Mouse (Mus musculus): ENCODE measurements around the gene Slc6a20a. TPM values are rescaled to one million over a fixed set of nuclear protein-coding genes. Genes with fewer than 3 reads are reported as not detected.

Slc6a20a gene
- polyA plus RNA-seq, 1 experiment from 2014 or later, result 20.3 TPM

- WGBS, result 78% methylated on average over 6 of the region's 6 CpGs
These were observed 46.4 kb downstream of the Slc6a20a start, which contains the start of gene Slc6a20b for GRCm38 (mm10) chr9:123632281-123632680. TSS of gene Slc6a20b (minus strand) at chr9:123632565.

GRCm38 (mm10) chr9:123631666-123632065, 47.0 kb downstream of the Slc6a20a start:
- Histone ChIP-seq H3K27me3 (replicated peaks; ENCODE audit: control insufficient read depth, insufficient read depth, low read length) (no peaks in the 10 kb centered on the region), H3K27ac (ENCODE audit: low read depth, low read length) (no peak overlapping the region), H3K36me3 (ENCODE audit: control insufficient read depth, insufficient read depth) (0 out of 2 replicates have a peak, but pooled peaks cover 1% of the 10 kb centered on the region), H3K4me3 (ENCODE audit: low read depth, low read length) (no peak overlapping the region), H3K4me2 (replicated peaks; ENCODE audit: low read depth) (no peak overlapping the region), H3K4me1 (replicated peaks; ENCODE audit: control insufficient read depth, insufficient read depth, low read length) (peaks cover 3% of the 10 kb centered on the region; the same call in 1 of the 2 replicates), H3K9me3 (ENCODE audit: control insufficient read depth) (no peaks in the 10 kb centered on the region), H3K9ac (ENCODE audit: low read depth, low read length) (no peak overlapping the region)
- no peak for ATAC-seq
- 85% methylated on average over 3 of the region's 3 CpGs for WGBS
- TF ChIP-seq CTCF (IDR thresholded peaks at IDR 0.05; ENCODE audit: low read depth), result no peak

More at GRCm38 (mm10) chr9:123632281-123632680, 46.4 kb downstream of the Slc6a20a start, which contains the start of gene Slc6a20b:
- no peaks in the 10 kb centered on the region for H3K9me3 ChIP-seq (ENCODE audit: control insufficient read depth)
- no peak for ATAC-seq
- no peak for TF ChIP-seq CTCF (IDR thresholded peaks at IDR 0.05; ENCODE audit: low read depth)
- 0 out of 2 replicates have a peak, but pooled peaks cover 4% of the 10 kb centered on the region for H3K36me3 ChIP-seq (ENCODE audit: control insufficient read depth, insufficient read depth)
- no peaks in the 10 kb centered on the region for H3K27me3 ChIP-seq (replicated peaks; ENCODE audit: control insufficient read depth, insufficient read depth, low read length)
- no peak within 1 kb of the TSS for H3K4me3 ChIP-seq (ENCODE audit: low read depth, low read length)
- H3K9ac ChIP-seq (ENCODE audit: low read depth, low read length), result no peak within 1 kb of the TSS
- no peak within 1 kb of the TSS for H3K27ac ChIP-seq (ENCODE audit: low read depth, low read length)
- H3K4me1 ChIP-seq (replicated peaks; ENCODE audit: control insufficient read depth, insufficient read depth, low read length), result peaks cover 3% of the 10 kb centered on the region; the same call in 1 of the 2 replicates
- no peak within 1 kb of the TSS for H3K4me2 ChIP-seq (replicated peaks; ENCODE audit: low read depth)

GRCm38 (mm10) chr9:123625821-123626220, 52.9 kb downstream of the Slc6a20a start:
- Histone ChIP-seq H3K36me3 (ENCODE audit: control insufficient read depth, insufficient read depth) (no peaks in the 10 kb centered on the region), H3K4me1 (replicated peaks; ENCODE audit: control insufficient read depth, insufficient read depth, low read length) (peaks cover 6% of the 10 kb centered on the region; the same call in 1 of the 2 replicates), H3K27ac (ENCODE audit: low read depth, low read length) (no peak overlapping the region), H3K4me3 (ENCODE audit: low read depth, low read length) (no peak overlapping the region), H3K27me3 (replicated peaks; ENCODE audit: control insufficient read depth, insufficient read depth, low read length) (no peaks in the 10 kb centered on the region), H3K4me2 (replicated peaks; ENCODE audit: low read depth) (no peak overlapping the region), H3K9ac (ENCODE audit: low read depth, low read length) (no peak overlapping the region), H3K9me3 (ENCODE audit: control insufficient read depth) (no peaks in the 10 kb centered on the region)
- WGBS, result 92% methylated on average over 11 of the region's 11 CpGs
- no peak for ATAC-seq
- no peak for TF ChIP-seq CTCF (IDR thresholded peaks at IDR 0.05; ENCODE audit: low read depth)

GRCm38 (mm10) chr9:123624741-123625140, 53.9 kb downstream of the Slc6a20a start:
- TF ChIP-seq CTCF (IDR thresholded peaks at IDR 0.05; ENCODE audit: low read depth), result no peak
- 86% methylated on average over 2 of the region's 2 CpGs for WGBS
- Histone ChIP-seq H3K4me2 (replicated peaks; ENCODE audit: low read depth) (no peak overlapping the region), H3K4me3 (ENCODE audit: low read depth, low read length) (no peak overlapping the region), H3K27ac (ENCODE audit: low read depth, low read length) (no peak overlapping the region), H3K4me1 (replicated peaks; ENCODE audit: control insufficient read depth, insufficient read depth, low read length) (peaks cover 6% of the 10 kb centered on the region; the same call in 1 of the 2 replicates), H3K36me3 (ENCODE audit: control insufficient read depth, insufficient read depth) (no peaks in the 10 kb centered on the region), H3K27me3 (replicated peaks; ENCODE audit: control insufficient read depth, insufficient read depth, low read length) (no peaks in the 10 kb centered on the region), H3K9me3 (ENCODE audit: control insufficient read depth) (no peaks in the 10 kb centered on the region), H3K9ac (ENCODE audit: low read depth, low read length) (no peak overlapping the region)
- no peak for ATAC-seq

GRCm38 (mm10) chr9:123620311-123621098, 58.2 kb downstream of the Slc6a20a start:
- Histone ChIP-seq H3K36me3 (ENCODE audit: control insufficient read depth, insufficient read depth) (no peaks in the 10 kb centered on the region), H3K27ac (ENCODE audit: low read depth, low read length) (no peak overlapping the region), H3K4me2 (replicated peaks; ENCODE audit: low read depth) (peak overlapping the region; percentile 33), H3K27me3 (replicated peaks; ENCODE audit: control insufficient read depth, insufficient read depth, low read length) (no peaks in the 10 kb centered on the region), H3K4me3 (ENCODE audit: low read depth, low read length) (no peak overlapping the region), H3K9me3 (ENCODE audit: control insufficient read depth) (no peaks in the 10 kb centered on the region), H3K4me1 (replicated peaks; ENCODE audit: control insufficient read depth, insufficient read depth, low read length) (peaks cover 6% of the 10 kb centered on the region; the same call in 1 of the 2 replicates), H3K9ac (ENCODE audit: low read depth, low read length) (no peak overlapping the region)
- TF ChIP-seq CTCF (IDR thresholded peaks at IDR 0.05; ENCODE audit: low read depth), result no peak
- peak; percentile 85 for ATAC-seq
- 43% methylated on average over 5 of the region's 5 CpGs for WGBS

- Histone ChIP-seq H3K9me3 (ENCODE audit: control insufficient read depth) (no peaks in the 10 kb centered on the region), H3K36me3 (ENCODE audit: control insufficient read depth, insufficient read depth) (0 out of 2 replicates have a peak, but pooled peaks cover 3% of the 10 kb centered on the region), H3K4me3 (ENCODE audit: low read depth, low read length) (no peak overlapping the region), H3K9ac (ENCODE audit: low read depth, low read length) (no peak overlapping the region), H3K27ac (ENCODE audit: low read depth, low read length) (no peak overlapping the region), H3K4me1 (replicated peaks; ENCODE audit: control insufficient read depth, insufficient read depth, low read length) (no peaks in the 10 kb centered on the region), H3K4me2 (replicated peaks; ENCODE audit: low read depth) (no peak overlapping the region), H3K27me3 (replicated peaks; ENCODE audit: control insufficient read depth, insufficient read depth, low read length) (no peaks in the 10 kb centered on the region)
- 81% methylated on average over 1 of the region's 1 CpGs for WGBS
- no peak for ATAC-seq
- no peak for TF ChIP-seq CTCF (IDR thresholded peaks at IDR 0.05; ENCODE audit: low read depth)
These were observed 77.2 kb downstream of the Slc6a20a start for GRCm38 (mm10) chr9:123601529-123601928.
